Mouse (Mus musculus) liver, adult 2 months (tissue): ENCODE measurements at regions not wholly inside any gene's neighbourhood (a gene's known extent, or its start where the extent isn't known, plus 50 kb on each side); places are given as distances from the start of the nearest gene placed in this dataset.

Source experiments
- DNase-seq: peaks from one replicate; pipeline ENCODE4 v3.0.0-alpha.2; 2011; ENCODE audit warnings: low read depth, low spot score; ENCODE audit errors: extremely low read depth
- H3K27ac ChIP-seq: fragments of 200-500 bp; replicated peaks from 2 replicates; pipeline ENCODE4 v1.5.1; 2012; ENCODE audit warnings: low read depth, mild to moderate bottlenecking, control low read depth, inconsistent platforms, low read length; ENCODE audit not compliant: insufficient read depth
- H3K27me3 ChIP-seq: fragments of 200-500 bp; 2 replicates; pipeline ENCODE4 v1.6.1; 2012; ENCODE audit warnings: mild to moderate bottlenecking, moderate library complexity, low read length, inconsistent platforms; ENCODE audit not compliant: control insufficient read depth, insufficient read depth
- H3K36me3 ChIP-seq: fragments of 200-500 bp; 2 replicates; pipeline ENCODE4 v1.6.1; 2012; ENCODE audit warnings: low read length, inconsistent platforms; ENCODE audit not compliant: control insufficient read depth, insufficient read depth
- H3K4me1 ChIP-seq: fragments of 200-500 bp; 2 replicates; pipeline ENCODE4 v1.6.1; 2011; ENCODE audit warnings: low read length; ENCODE audit not compliant: control insufficient read depth, insufficient read depth
- H3K4me3 ChIP-seq: fragments of 200-500 bp; 2 replicates; pipeline ENCODE4 v1.5.1; 2011; ENCODE audit warnings: low read depth, mild to moderate bottlenecking, control low read depth, low read length, moderate library complexity; ENCODE audit not compliant: insufficient read depth
- H3K79me2 ChIP-seq: fragments of 200-500 bp; 2 replicates; pipeline ENCODE4 v1.6.1; 2012; ENCODE audit warnings: inconsistent platforms, mild to moderate bottlenecking, low read length, moderate library complexity; ENCODE audit not compliant: control insufficient read depth, insufficient read depth
- H3K9ac ChIP-seq: fragments of 200-500 bp; 2 replicates; pipeline ENCODE4 v1.6.1; 2012; ENCODE audit warnings: low read depth, mild to moderate bottlenecking, control low read depth, inconsistent platforms, low read length
- CTCF ChIP-seq: fragments of 200-500 bp; IDR thresholded peaks from 2 replicates; pipeline ENCODE4 v1.5.1; 2011; ENCODE audit warnings: low read depth, low read length, control low read depth
- POLR2A ChIP-seq: fragments of 200-500 bp; IDR thresholded peaks from 2 replicates; pipeline ENCODE4 v1.6.1; 2011; ENCODE audit warnings: low read length, control low read depth; ENCODE audit not compliant: insufficient read depth; ENCODE audit errors: extremely low read depth
- WGBS: fragments of 180-500 bp; shearing (Covaris S2); methylation state at CpG from one replicate; pipeline ENCODE4 v1.1.7; 2018; 5-methylcytosine and 5-hydroxymethylcytosine counted together

DNA sequence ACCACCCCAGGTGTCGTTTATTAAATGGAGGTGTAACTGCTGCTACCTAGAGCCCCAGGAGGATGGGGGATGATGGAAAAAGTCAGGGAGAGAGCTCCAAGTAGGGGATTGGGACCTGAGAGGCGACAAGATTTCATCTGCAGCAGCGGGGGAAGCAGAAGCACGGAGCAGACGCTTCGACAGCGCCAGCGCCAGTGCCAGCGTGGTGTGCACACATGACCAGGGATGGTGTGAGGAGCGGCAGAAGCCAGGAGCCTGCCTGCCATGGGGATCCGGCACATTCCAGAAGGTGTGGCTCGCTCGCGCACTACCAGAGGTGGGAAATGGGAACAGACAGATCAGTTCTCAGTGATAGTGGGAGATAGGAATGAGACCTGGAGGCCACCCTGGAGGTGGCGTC is 55.1 kb upstream of the Igsf21 start:
- no peak for DNase-seq
- TF ChIP-seq CTCF: no peak
- TF ChIP-seq POLR2A: no peak
- H3K4me1 ChIP-seq: no peaks in the 10 kb centered on the region
- no peaks in the 10 kb centered on the region for H3K27me3 ChIP-seq
- WGBS: 80% methylated on average over 15 of the region's 15 CpGs
- H3K9ac ChIP-seq: no peak overlapping the region
- H3K79me2 ChIP-seq: no peaks in the 10 kb centered on the region
- no peak overlapping the region for H3K27ac ChIP-seq
- H3K4me3 ChIP-seq: no peak overlapping the region
- H3K36me3 ChIP-seq: no peaks in the 10 kb centered on the region

DNA sequence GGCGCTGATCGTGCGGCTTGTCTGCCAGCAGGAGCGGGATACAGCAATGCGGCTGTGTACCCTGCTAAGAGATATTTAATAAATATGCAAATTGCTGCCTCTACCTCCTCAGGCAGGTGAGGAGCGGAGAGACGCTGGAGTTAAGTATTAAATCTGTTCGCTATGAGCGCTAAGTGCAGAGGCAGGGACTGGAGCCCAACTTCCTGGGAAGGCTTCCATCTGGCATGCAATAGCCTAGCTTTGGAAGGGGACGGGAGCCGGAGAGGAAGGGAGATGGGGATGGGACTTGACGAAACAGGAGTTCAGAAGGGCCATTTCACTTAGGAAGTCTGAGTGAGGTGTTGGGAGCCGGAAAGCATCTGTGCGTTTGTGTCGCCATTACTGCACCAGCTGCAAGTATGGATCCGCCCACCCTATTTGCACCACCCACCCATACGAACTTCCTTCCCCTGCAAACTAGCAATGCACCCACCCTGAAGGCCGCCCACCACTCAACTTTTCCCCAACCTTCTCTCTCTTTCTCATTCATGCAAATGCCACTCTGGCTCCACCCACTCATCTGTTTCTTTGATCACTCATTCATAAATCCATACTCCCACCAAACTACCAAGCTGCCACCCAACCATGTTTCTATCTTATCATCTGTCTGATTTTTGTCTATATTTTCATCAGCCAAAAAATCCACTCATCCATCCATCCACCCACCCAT is 51.5 kb upstream of the Igsf21 start:
- 77% methylated on average over 18 of the region's 18 CpGs for WGBS
- Histone ChIP-seq H3K27ac (no peak overlapping the region), H3K79me2 (no peaks in the 10 kb centered on the region), H3K36me3 (no peaks in the 10 kb centered on the region), H3K27me3 (no peaks in the 10 kb centered on the region), H3K4me3 (no peak overlapping the region), H3K9ac (no peak overlapping the region), H3K4me1 (no peaks in the 10 kb centered on the region)
- DNase-seq: no peak
- TF ChIP-seq POLR2A: no peak
- TF ChIP-seq CTCF: no peak
